Comparison of ENCODE assay signal across 12 mouse cellular contexts in the genomic region with DNA sequence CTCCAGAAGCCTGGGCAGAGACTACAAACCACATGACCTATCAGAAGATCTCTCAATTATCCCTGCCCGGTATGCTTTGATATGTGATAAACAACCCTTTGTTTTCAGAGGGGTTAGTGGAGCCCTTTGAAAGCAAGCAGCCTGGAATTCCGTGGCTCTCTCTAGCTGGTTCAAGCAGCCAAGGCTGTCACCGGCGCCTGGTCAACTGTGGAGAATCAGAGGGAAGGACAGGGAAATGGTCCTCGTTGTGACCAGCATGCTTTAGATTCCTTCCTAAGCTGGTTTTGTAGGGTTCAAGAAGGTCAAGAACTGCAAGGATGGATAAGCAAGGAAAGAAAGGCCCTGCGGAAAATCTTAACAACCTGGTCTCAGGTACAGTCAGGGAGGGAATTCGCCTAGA. TPM values are rescaled to one million over a fixed set of nuclear protein-coding genes. Genes with fewer than 3 reads are reported as not detected.
DNase-seq lines count a peak whose midpoint lies in the region; ATAC-seq and TF ChIP-seq lines count a peak whose summit lies in the region.
"Had no signal": no experiment of that assay in that cellular context is flagged by ENCODE, and none has a peak within 500 bp of the region (broad histone marks: within the 10 kb centered on the region; RNA-seq: fewer than 3 reads in every experiment).

No protein-coding gene starts in this region.

- no peak overlapping the region for H3K4me3 ChIP-seq in heart, embryonic 11.5 days (ENCODE audit: low read depth, low read length)
- no peak overlapping the region for H3K4me3 ChIP-seq in kidney, embryonic 14.5 days (ENCODE audit: low read length)
- H3K4me3 ChIP-seq: erythroblast, embryonic 14.5 days had no signal

- H3K4me1 ChIP-seq in heart, embryonic 11.5 days (ENCODE audit: control insufficient read depth, insufficient read depth, low read length), result peaks cover 56% of the 10 kb centered on the region
- peaks cover 50% of the 10 kb centered on the region for H3K4me1 ChIP-seq in kidney, embryonic 14.5 days (ENCODE audit: control insufficient read depth, insufficient read depth, low read length)

- no peaks in the 10 kb centered on the region for H3K36me3 ChIP-seq in heart, embryonic 11.5 days (ENCODE audit: control insufficient read depth, insufficient read depth, low read length)
- no peaks in the 10 kb centered on the region; the same call in 1 of the 2 replicates for H3K36me3 ChIP-seq in kidney, embryonic 14.5 days (ENCODE audit: control insufficient read depth, insufficient read depth, low read length)

- H3K9ac ChIP-seq in heart, embryonic 11.5 days (ENCODE audit: low read depth, low read length), result peak overlapping the region; percentile 34; the same call in 1 of the 2 replicates
- H3K9ac ChIP-seq in kidney, embryonic 14.5 days (ENCODE audit: low read depth, low read length), result no peak overlapping the region

- ATAC-seq in heart, embryonic 11.5 days (replicated peaks; ENCODE audit: insufficient number of reproducible peaks, low FRiP score, low TSS enrichment), result no peak
- peak; percentile 41 for ATAC-seq in Patski
- ATAC-seq in kidney, embryonic 14.5 days (ENCODE audit: low FRiP score, low TSS enrichment), result peak; percentile 85
- ATAC-seq in inflammation-experienced regulatory T-cells, adult 6 months, result no peak
- ATAC-seq: intestine, embryonic 16.5 days had no signal

- no peak for TF ChIP-seq CTCF in Patski (IDR thresholded peaks at IDR 0.05)

- no peaks in the 10 kb centered on the region for H3K27me3 ChIP-seq in heart, embryonic 11.5 days (ENCODE audit: control insufficient read depth, insufficient read depth, low read length)
- no peaks in the 10 kb centered on the region for H3K27me3 ChIP-seq in Patski
- H3K27me3 ChIP-seq in kidney, embryonic 14.5 days (ENCODE audit: control insufficient read depth, insufficient read depth, low read length), result no peaks in the 10 kb centered on the region

- H3K4me2 ChIP-seq in heart, embryonic 11.5 days, result peak overlapping the region; percentile 34
- peak overlapping the region; percentile 22; the same call in 1 of the 2 replicates for H3K4me2 ChIP-seq in kidney, embryonic 14.5 days (replicated peaks; ENCODE audit: low read depth, low read length)

- POLR2A ChIA-PET in Patski (lab: Charles Lee), result interaction anchor here (2.3 kb wide), 1 partner anchor 22 kb away, joined by 8 read pairs; the partner anchor contains the start of gene App

- no peaks in the 10 kb centered on the region for H3K9me3 ChIP-seq in heart, embryonic 11.5 days (replicated peaks; ENCODE audit: control insufficient read depth, low read length)
- H3K9me3 ChIP-seq in kidney, embryonic 14.5 days (ENCODE audit: control insufficient read depth, low read length), result no peaks in the 10 kb centered on the region

- peak overlapping the region; percentile 76 for H3K27ac ChIP-seq in heart, embryonic 11.5 days (ENCODE audit: low read depth, low read length)
- peak overlapping the region; percentile 80 for H3K27ac ChIP-seq in kidney, embryonic 14.5 days (ENCODE audit: low read depth, low read length)

- WGBS in heart, embryonic 11.5 days (ENCODE audit: insufficient replicate concordance), result 15% methylated on average over 7 of the region's 7 CpGs
- 7% methylated on average over 7 of the region's 7 CpGs for WGBS in kidney, embryonic 14.5 days

- DNase-seq in heart, postnatal 36 days, result no peak
- no peak for DNase-seq in Patski (ENCODE audit: low read depth, low spot score)
- peak; percentile 47 for DNase-seq in embryo, embryonic 11 days
- DNase-seq in layer of hippocampus, postnatal 25 days (ENCODE audit: extremely low spot score in 1 of 2, low spot score in 1 of 2), result no peak
- DNase-seq in left cerebral cortex, adult 9 months (ENCODE audit: low spot score in 2 of 2), result no peak
- DNase-seq: adrenal gland, adult 2 months; lung, adult 2 months had no signal

- intact Hi-C loops in heart, postnatal 36 days (cut with DNase I), result no loop called here

- CTCF ChIA-PET in Patski (lab: Charles Lee), result no interaction called here

- in situ Hi-C loops in Patski (cut with MboI; ENCODE audit: low pct_unique_long_range_greater_than_20kb), result loop anchor here (25.0 kb wide), 1 partner anchor 314 kb away; the partner anchor contains the start of genes Atp5j and Gabpa

RNA-seq across cellular contexts. Expression of gene App, which starts 21.9 kb away (rescaled TPM):
- 143 and 180 TPM in 2 replicates for polyA plus RNA-seq in heart, embryonic 11.5 days (2014; fragmentation: Nextera tagmentation; extraction: Ambion mirVana)
- total RNA-seq in heart, postnatal 36 days (2021), result 100 to 1,000 TPM; 144 to 157 TPM
- polyA plus RNA-seq in Patski (2021), result 1,235 TPM
- polyA plus RNA-seq in kidney, embryonic 14.5 days (2014; fragmentation: Nextera tagmentation; extraction: Ambion mirVana), result 166 and 225 TPM in 2 replicates
- total RNA-seq in layer of hippocampus, postnatal 25 days (2021), result 1,000 to 10,000 TPM; 1,211 to 1,267 TPM
- polyA plus RNA-seq in inflammation-experienced regulatory T-cells, adult 6 months (2017; shearing (Covaris generic)), result under 1 TPM; 0.17 to 0.48 (median 0.29) TPM

Comparison
In these comparisons a context has a peak if more than half of its experiments do, and no peak if none do; other contexts are left out.
1. ATAC-seq: peak in Patski (single experiment) and kidney, embryonic 14.5 days (single experiment); none in heart, embryonic 11.5 days (single experiment) and inflammation-experienced regulatory T-cells, adult 6 months (single experiment).
2. RNA of gene App, which starts 21.9 kb away (polyA plus RNA-seq): 1,235 TPM in Patski (single experiment), 166 to 225 TPM in kidney, embryonic 14.5 days and 143 to 180 TPM in heart, embryonic 11.5 days; 0.17 to 0.48 TPM in inflammation-experienced regulatory T-cells, adult 6 months; every median in the first group is over 10 times any median in the second.